Mouse (Mus musculus): ENCODE measurements at regions not wholly inside any gene's neighbourhood (a gene's known extent, or its start where the extent isn't known, plus 50 kb on each side); places are given as distances from the start of the nearest gene placed in this dataset.

DNA sequence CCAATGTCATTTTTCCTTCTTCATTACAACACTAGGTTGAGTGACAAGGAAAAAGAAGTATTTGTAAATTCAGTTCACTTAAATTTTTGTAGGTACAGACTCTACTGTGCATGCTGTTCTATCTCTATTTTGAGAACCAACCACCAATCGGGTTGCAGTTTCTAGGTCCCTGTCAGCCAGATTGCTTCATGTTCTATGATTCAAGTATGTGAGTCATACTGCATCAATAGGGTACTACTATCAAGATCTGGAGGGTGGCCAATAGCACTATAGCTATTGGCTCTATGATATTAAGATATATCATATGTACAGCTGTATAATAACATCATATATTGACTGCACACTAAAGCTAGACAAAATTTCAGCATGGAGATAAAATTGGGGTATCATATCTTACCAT, 521.8 kb upstream of the C030005K15Rik start:
- Histone ChIP-seq H3K36me3 (replicated peaks) (no peaks in the 10 kb centered on the region), H3K9me3 (no peaks in the 10 kb centered on the region), H3K27me3 (replicated peaks; ENCODE audit: low read depth, poor library complexity, severe bottlenecking) (no peaks in the 10 kb centered on the region), H3K4me3 (no peak overlapping the region), H3K27ac (replicated peaks) (no peak overlapping the region), H3K4me1 (no peaks in the 10 kb centered on the region)
- whole genome bisulfite sequencing = 83% methylated on average over 1 of the region's 1 CpGs
- no peak for DNase-seq (ENCODE audit: low spot score)

DNA sequence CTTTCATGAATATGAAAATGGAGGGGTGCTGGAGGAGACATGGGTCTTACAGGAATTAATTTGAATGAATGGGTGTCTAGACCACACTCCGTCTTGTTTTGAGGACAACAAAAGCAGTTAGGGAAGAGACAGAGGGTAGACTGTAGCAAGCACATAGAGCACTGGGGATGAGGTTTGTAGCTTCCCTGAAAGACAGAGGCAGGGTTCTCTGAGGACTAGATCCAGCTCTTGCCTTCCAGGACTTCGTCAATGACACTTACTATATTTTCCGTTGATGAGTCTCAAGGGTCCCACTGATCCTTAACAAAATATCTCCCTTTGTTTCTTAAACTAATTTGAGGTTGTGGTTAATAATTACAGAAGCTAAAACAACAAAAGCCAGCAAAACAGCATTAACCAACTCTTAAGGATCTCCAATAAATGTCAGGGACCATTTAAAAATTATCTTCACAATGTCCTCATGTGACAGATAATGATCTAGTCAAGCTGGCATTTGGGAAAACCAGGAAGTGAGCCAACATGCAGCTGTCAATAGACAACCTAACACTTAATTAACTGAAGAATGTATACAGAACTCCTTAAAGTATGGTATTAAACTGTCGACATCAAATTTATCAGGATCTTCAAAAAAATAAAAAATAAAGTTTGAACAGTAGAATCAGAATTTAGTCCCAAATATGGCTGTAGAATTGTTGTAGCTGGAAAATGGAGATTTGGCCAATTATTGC, 531.6 kb upstream of the C030005K15Rik start:
- H3K27ac ChIP-seq (replicated peaks) = no peak overlapping the region
- DNase-seq (ENCODE audit: low spot score) = no peak
- no peaks in the 10 kb centered on the region for H3K36me3 ChIP-seq (replicated peaks)
- H3K4me3 ChIP-seq = no peak overlapping the region
- 75% methylated on average over 4 of the region's 4 CpGs for WGBS
- no peaks in the 10 kb centered on the region for H3K4me1 ChIP-seq
- peaks cover 3% of the 10 kb centered on the region; the same call in 1 of the 2 replicates for H3K9me3 ChIP-seq
- no peaks in the 10 kb centered on the region for H3K27me3 ChIP-seq (replicated peaks; ENCODE audit: low read depth, poor library complexity, severe bottlenecking)

DNA sequence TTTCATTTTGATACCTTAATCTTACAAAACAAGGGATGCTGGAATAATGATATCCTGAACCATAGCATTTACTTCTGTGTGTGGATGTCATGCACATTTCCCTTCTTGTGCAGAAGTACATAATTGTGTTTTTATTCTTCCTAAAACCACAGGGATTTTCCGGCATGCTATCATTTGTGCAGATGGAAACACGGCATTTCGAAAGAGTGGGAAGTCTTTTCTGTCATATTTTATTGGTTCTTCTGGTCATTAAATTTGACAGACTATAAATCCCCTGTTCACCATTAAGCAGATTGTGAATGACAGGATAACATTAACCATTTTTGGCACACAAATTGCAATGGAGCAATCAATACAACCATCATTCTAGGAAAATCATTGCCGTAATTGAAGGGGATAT, 532.7 kb upstream of the C030005K15Rik start:
- WGBS = 80% methylated on average over 4 of the region's 4 CpGs
- Histone ChIP-seq H3K9me3 (peaks cover 3% of the 10 kb centered on the region; the same call in 1 of the 2 replicates), H3K27ac (replicated peaks) (no peak overlapping the region), H3K4me3 (no peak overlapping the region), H3K36me3 (replicated peaks) (no peaks in the 10 kb centered on the region), H3K4me1 (no peaks in the 10 kb centered on the region), H3K27me3 (replicated peaks; ENCODE audit: low read depth, poor library complexity, severe bottlenecking) (no peaks in the 10 kb centered on the region)
- DNase-seq (ENCODE audit: low spot score) = no peak

DNA sequence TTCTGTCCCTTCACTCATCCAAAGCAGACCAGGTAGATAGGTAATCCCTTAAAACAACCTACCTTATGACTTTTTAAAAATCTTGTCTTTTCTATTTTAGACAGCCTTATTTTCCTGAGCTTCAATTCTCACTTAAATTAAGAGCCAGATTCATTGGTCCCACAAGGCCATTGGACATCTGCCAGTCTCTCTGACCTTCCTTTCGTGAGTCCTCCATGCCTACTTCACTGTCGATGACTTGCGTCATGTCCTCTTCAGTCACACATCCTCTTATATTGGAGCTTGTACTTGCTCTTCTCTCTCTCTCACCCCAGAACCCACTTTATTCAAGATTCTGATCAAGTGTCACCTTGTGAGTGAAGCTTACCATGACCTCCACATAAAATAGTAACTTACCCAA, 542.0 kb upstream of the C030005K15Rik start:
- Histone ChIP-seq H3K27me3 (replicated peaks; ENCODE audit: low read depth, poor library complexity, severe bottlenecking) (no peaks in the 10 kb centered on the region), H3K4me3 (no peak overlapping the region), H3K36me3 (replicated peaks) (no peaks in the 10 kb centered on the region), H3K9me3 (no peaks in the 10 kb centered on the region), H3K4me1 (no peaks in the 10 kb centered on the region), H3K27ac (replicated peaks) (no peak overlapping the region)
- no peak for DNase-seq (ENCODE audit: low spot score)
- 95% methylated on average over 3 of the region's 3 CpGs for WGBS

DNA sequence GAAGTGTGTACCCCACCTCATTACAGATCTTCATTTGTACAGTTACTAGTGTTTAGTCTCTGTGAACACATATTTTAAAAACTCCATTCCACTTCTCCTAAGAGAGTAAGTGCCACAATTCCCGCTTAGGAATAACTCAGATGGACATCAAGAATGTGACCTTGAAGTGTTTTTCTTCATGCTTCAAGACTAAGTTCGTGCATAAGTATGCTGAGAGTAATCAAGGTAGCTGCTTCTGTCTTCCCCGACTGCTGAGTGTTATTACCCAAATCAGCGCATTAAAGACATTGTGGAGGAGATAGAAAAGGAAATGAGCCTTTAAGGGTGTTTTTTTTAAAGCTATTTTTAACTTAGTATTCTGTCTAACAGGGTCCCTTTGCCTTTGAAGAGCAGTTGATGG, 565.1 kb upstream of the C030005K15Rik start:
- no peak overlapping the region for H3K4me3 ChIP-seq
- 62% methylated on average over 4 of the region's 4 CpGs for WGBS
- H3K9me3 ChIP-seq = no peaks in the 10 kb centered on the region
- 0 out of 2 replicates have a peak, but pooled peaks cover 2% of the 10 kb centered on the region for H3K4me1 ChIP-seq
- H3K36me3 ChIP-seq (replicated peaks) = no peaks in the 10 kb centered on the region
- H3K27me3 ChIP-seq (replicated peaks; ENCODE audit: low read depth, poor library complexity, severe bottlenecking) = no peaks in the 10 kb centered on the region
- H3K27ac ChIP-seq (replicated peaks) = no peak overlapping the region
- no peak for DNase-seq (ENCODE audit: low spot score)

DNA sequence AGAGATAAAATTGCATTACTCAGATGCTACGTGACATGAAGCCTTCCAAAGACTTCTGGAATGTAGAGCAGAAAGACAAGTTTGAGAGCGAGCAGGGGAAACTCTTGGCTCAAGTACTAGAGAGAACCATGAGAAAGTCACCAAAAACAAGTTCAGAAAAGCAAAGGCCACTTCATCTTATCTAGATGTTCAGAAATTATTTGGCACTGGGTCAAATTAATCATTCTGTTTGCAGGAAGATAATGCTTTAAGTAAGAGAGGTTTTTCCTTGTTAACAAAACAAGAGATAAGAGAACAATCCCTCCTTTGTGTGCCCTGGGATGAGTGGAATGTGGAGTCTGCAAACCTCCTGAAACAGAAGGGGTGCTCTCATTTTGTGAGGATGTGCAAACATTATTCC, 565.6 kb upstream of the C030005K15Rik start:
- Histone ChIP-seq H3K4me1 (0 out of 2 replicates have a peak, but pooled peaks cover 2% of the 10 kb centered on the region), H3K36me3 (replicated peaks) (no peaks in the 10 kb centered on the region), H3K27ac (replicated peaks) (no peak overlapping the region), H3K27me3 (replicated peaks; ENCODE audit: low read depth, poor library complexity, severe bottlenecking) (no peaks in the 10 kb centered on the region), H3K4me3 (no peak overlapping the region), H3K9me3 (no peaks in the 10 kb centered on the region)
- 61% methylated on average over 2 of the region's 2 CpGs for WGBS
- DNase-seq (ENCODE audit: low spot score) = no peak

DNA sequence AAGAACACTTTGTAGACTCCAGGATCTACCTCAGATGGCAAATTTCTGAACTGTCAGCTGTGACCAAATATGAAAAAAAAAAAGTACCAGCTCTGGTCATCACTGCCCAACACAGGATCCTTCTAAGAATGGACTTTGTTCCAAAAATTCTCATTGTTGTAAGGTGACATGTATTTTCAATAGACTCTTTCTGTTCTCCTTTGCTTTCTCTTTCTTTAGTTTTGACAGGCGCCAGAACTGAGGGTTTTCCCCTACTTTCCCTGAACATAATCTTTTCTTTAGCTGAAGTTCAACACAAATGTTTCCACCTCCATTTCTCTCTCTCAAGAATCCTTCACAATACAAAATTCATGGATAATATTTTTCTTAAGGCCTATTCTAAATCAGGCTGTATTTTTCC, 579.1 kb upstream of the C030005K15Rik start:
- WGBS = 95% methylated on average over 1 of the region's 1 CpGs
- Histone ChIP-seq H3K27me3 (replicated peaks; ENCODE audit: low read depth, poor library complexity, severe bottlenecking) (no peaks in the 10 kb centered on the region), H3K9me3 (no peaks in the 10 kb centered on the region), H3K36me3 (replicated peaks) (no peaks in the 10 kb centered on the region), H3K27ac (replicated peaks) (no peak overlapping the region), H3K4me3 (no peak overlapping the region), H3K4me1 (0 out of 2 replicates have a peak, but pooled peaks cover 4% of the 10 kb centered on the region)
- no peak for DNase-seq (ENCODE audit: low spot score)

DNA sequence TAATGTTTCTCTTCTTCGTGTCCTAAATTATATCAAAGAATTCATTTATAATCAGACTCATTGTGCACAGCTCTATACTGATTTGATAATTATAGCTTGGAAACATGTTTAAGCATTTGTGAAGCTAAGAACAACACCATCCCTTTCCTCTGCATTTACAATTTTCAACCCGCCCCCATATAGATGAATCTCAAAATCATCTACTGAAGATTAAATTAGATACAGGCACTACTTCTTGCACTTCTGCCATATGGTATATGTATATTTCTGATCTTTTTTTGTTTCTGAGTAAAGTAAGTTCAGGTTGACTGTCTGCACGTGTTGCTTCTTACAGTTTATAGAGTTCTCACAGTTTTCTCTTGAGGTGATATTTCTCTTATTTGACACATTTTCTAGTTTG, 583.1 kb upstream of the C030005K15Rik start:
- Histone ChIP-seq H3K27ac (replicated peaks) (no peak overlapping the region), H3K27me3 (replicated peaks; ENCODE audit: low read depth, poor library complexity, severe bottlenecking) (no peaks in the 10 kb centered on the region), H3K36me3 (replicated peaks) (no peaks in the 10 kb centered on the region), H3K4me1 (0 out of 2 replicates have a peak, but pooled peaks cover 4% of the 10 kb centered on the region), H3K4me3 (no peak overlapping the region), H3K9me3 (no peaks in the 10 kb centered on the region)
- 85% methylated on average over 3 of the region's 3 CpGs for WGBS
- no peak for DNase-seq (ENCODE audit: low spot score)

DNA sequence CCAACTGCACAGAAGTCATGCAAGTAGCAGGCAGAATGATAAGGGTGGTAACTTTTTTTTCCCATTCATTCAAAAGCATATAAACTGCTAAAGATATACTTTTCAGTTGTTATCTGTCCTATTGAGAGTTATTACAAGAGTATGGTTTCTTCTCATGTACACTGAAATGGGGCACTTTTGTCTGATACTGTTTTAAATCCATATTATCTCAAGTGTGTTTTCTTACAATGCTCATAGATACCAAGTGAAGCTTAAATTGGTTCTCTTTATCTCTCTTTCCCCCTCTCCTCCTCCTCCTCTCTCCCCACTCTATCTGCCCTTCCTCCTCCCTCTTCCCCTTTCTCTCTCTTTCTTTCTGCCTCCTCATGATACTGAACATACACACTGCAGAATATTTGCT, 584.8 kb upstream of the C030005K15Rik start:
- no peak for DNase-seq (ENCODE audit: low spot score)
- no peak overlapping the region for H3K4me3 ChIP-seq
- 0 out of 2 replicates have a peak, but pooled peaks cover 4% of the 10 kb centered on the region for H3K4me1 ChIP-seq
- no peak overlapping the region for H3K27ac ChIP-seq (replicated peaks)
- no peaks in the 10 kb centered on the region for H3K27me3 ChIP-seq (replicated peaks; ENCODE audit: low read depth, poor library complexity, severe bottlenecking)
- H3K9me3 ChIP-seq = no peaks in the 10 kb centered on the region
- H3K36me3 ChIP-seq (replicated peaks) = no peaks in the 10 kb centered on the region

DNA sequence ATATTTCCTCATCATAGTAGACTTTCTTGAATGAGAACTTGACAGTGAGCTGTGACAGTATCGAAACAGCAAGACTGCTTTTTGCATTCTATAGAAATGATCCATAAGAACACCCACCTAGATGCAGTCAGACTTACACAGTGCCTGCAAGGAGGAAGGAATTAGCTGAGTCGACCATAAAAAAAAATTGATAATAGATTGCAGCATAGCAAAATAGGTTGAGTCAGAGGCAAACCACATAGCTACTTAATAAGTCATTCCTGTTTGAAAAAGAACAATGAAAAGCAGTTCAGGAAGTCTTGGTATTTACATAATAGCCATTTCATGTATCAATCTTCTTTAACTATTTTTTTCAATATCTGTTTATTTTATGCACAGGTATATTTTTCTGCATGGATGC, 591.9 kb upstream of the C030005K15Rik start:
- H3K9me3 ChIP-seq = no peaks in the 10 kb centered on the region
- WGBS = 82% methylated on average over 2 of the region's 2 CpGs

DNA sequence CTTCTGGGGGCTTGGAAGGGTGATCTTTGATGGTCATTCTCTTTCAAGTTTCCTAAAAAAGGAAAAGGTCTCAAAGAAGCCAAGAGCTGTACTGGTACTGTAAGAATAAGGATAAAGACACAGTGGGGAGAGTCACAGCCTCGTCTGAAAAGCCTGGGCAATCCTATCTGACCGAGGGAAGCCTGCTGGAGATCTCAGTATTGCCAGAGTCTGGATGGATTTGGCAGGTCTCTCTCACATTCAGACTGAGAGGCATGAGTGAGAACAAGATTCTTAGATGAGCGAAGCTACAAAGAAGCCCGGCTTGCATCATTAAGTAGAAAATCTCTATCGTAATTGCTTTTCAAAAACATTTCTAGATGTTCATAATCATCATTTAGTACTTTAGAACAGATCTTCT, 590.4 kb upstream of the Atp2b1 start:
- 84% methylated on average over 5 of the region's 5 CpGs for WGBS
- Histone ChIP-seq H3K4me1 (no peaks in the 10 kb centered on the region), H3K9me3 (no peaks in the 10 kb centered on the region), H3K4me3 (no peak overlapping the region), H3K27ac (replicated peaks) (no peak overlapping the region), H3K36me3 (replicated peaks) (no peaks in the 10 kb centered on the region), H3K27me3 (replicated peaks; ENCODE audit: low read depth, poor library complexity, severe bottlenecking) (no peaks in the 10 kb centered on the region)
- no peak for DNase-seq (ENCODE audit: low spot score)

More for the DNA sequence above, 591.9 kb upstream of the C030005K15Rik start:
- Histone ChIP-seq H3K27me3 (replicated peaks; ENCODE audit: low read depth, poor library complexity, severe bottlenecking) (no peaks in the 10 kb centered on the region), H3K4me1 (no peaks in the 10 kb centered on the region), H3K36me3 (replicated peaks) (no peaks in the 10 kb centered on the region), H3K4me3 (no peak overlapping the region), H3K27ac (replicated peaks) (no peak overlapping the region)
- no peak for DNase-seq (ENCODE audit: low spot score)

DNA sequence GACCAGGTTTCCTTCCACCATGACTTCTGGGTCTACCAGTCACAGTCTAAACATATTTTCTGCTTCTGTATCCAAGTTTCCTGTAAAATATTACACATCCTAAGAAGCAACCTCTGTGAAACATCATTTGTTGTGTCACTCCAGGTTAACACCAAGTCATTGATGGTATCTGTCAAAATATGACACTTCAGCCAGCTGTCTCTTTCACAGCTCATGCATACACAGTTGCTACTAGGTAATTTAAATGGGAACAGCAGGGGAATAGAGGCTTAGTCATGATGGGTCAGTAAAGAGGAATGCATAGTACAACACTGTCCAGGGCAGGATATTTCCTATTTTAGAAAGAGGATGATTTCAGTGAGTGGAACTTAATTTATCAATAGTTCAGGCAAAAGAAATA, 589.6 kb upstream of the Atp2b1 start:
- Histone ChIP-seq H3K36me3 (replicated peaks) (no peaks in the 10 kb centered on the region), H3K4me3 (no peak overlapping the region), H3K9me3 (no peaks in the 10 kb centered on the region), H3K4me1 (no peaks in the 10 kb centered on the region), H3K27me3 (replicated peaks; ENCODE audit: low read depth, poor library complexity, severe bottlenecking) (no peaks in the 10 kb centered on the region), H3K27ac (replicated peaks) (no peak overlapping the region)
- DNase-seq (ENCODE audit: low spot score) = no peak

DNA sequence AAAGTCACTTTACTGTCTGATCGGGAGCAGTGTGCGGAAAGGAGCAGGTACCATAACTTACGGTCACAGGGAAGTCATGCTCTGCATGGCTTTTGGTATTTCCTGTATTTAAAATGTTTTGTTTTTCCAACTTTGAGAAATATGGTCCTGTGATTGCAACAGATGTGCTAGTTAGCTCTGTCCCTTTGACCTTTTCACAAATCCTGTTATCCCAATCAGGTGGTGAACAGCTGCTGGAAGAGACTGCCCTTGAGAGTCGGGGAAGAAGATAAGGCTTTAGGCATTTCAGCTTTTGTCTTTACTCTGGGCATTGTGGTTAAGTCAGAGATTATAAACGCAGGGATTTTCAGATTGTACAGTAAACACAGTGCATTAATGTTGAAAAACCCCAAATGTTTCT, 588.5 kb upstream of the Atp2b1 start:
- Histone ChIP-seq H3K4me1 (no peaks in the 10 kb centered on the region), H3K36me3 (replicated peaks) (no peaks in the 10 kb centered on the region), H3K27ac (replicated peaks) (no peak overlapping the region), H3K9me3 (no peaks in the 10 kb centered on the region), H3K4me3 (no peak overlapping the region), H3K27me3 (replicated peaks; ENCODE audit: low read depth, poor library complexity, severe bottlenecking) (no peaks in the 10 kb centered on the region)
- DNase-seq (ENCODE audit: low spot score) = no peak
- 61% methylated on average over 5 of the region's 5 CpGs for WGBS

Measured in embryonic facial prominence, embryonic 10.5 days (tissue).